Mouse (Mus musculus) cerebellum, adult 9-11 months (tissue): ENCODE results near the gene Ntpcr.

Source experiments
- DNase-seq: peaks from one replicate; pipeline ENCODE4 v3.0.0; 2022

Ntpcr gene

DNA sequence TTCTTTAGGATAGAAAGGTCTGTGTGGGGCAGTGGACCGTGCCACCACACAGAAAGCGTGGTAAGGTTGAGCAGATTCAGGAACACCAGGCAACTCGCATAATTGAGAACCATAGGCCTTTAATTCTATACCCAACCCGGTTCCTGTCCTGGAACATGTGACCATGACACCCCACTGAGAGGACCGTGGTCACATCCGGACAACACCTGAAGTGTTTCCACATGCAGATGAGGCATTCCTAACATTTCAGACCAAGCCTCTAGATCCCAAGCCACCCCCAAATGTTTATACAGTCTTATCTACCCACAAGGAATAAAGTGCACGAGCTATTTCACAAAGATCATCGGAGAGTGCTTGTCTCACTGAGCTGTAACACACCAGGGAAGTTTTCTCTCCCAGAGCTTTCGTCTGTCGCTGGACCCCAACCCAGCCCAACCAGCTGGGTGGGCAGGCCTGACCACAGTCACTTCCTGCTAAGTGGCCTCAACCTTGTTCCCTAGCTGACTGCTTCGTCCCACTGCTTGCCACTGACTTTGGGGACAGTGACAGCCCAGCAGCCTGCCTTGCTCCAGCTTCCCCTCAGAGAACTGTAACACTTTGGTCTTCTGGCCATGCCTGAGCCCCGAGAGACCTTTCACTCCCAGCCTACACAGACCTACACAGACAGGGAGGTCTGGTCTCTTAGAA lies 47.9 kb downstream of the Ntpcr start:
- DNase-seq, result no peak

DNA sequence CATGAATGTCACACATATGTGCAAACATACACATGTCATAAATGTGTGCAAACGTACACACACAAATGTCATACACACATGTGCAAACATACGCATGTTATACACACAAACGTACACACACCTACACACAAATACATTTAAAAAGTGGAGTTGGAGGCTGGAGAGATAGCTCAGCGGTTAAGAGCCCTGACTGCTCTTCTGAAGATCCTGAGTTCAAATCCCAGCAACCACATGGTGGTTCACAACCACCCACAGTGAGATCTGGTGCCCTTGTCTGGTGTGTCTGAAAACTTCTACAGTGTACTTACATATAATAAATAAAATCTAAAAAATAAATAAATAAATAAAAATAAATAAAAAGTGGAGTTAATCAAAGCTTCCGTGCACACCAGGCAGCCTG lies 49.2 kb downstream of the Ntpcr start:
- no peak for DNase-seq

DNA sequence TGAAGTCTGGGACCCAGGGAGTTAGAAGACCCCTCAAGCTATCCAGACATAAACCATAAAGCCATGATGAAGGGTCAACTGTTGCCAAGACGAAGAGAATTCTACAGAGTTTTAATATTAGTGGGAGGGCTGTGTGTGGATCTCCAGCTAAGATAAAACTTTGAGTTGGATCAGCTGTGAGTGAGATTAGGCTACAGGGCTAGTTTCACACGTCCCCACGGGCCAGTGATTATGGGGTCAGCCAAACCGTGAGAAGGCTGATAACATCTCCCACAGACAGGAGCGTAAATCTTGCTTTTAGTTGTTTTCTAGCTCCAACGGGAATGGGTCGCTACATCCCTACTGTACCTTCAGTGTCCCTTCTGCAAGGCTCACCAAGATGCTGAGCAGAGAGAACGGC lies 49.9 kb downstream of the Ntpcr start:
- DNase-seq, result no peak

DNA sequence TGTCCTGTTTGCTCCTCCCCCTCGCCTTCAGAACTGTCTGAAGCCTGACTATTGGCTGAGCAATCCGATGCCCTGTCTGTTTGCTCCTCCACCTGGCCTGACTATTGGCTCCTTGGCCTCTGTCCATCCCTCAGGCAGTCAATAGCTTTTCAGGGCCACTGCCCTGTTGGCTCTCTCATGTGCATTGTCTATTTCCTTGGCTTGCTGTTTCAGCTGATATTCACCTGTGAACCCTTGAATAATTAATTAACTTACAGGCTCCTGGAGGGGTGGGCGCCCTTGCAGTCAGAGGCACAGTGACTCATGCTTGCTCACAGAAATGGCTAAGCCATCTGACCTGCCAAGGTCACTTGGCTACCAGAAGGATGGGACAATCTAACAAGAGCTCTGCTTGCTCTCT lies 52.4 kb downstream of the Ntpcr start:
- no peak for DNase-seq

DNA sequence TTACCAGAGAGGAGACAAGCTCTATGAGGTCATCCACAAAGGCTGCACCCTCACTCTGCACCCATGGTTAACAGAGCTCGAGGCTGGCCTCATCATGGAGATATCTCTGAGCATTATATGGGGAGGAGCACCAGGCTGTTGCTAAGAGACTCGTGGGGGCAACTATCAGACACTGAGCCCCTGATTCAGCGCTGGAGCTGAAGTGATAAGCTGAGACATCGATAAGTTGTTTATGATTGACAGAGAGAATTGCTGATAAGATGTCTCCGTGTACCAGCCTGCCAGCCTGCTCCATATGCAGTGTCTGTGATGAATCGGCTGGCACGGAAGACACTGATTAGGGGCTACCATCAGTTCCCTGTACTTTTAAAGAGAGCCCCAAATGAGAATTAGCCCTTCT lies 57.1 kb downstream of the Ntpcr start:
- DNase-seq, result no peak

DNA sequence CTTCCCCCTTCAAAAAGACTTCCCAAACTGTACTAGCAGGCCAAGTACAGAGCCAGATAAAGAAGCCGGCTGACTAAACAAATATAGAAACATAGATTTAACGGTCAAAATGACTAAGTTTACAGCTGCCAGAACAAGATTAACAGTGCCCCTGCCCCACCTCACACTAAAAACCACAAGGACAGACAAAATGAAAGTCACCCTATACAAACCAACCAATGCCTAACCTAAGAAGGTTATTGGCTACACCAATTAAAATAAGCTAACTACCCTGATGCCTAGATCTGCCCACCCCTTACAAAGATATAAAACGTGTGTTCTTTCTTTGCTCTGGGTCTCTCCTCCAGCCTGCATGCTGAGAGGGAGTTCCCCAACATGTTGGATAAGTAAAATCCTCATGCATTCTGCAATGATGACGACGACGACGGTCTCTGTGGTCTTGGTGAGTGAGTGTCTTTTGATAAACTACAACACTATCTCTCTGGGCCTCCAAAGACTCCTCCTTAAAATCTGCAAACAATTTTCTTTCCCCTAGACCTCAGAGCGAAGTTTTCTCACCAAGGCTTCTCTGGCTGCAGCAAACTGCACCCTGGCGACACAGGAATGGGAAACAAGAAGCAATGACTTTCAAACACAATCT lies 63.2 kb downstream of the Ntpcr start:
- DNase-seq, result no peak

DNA sequence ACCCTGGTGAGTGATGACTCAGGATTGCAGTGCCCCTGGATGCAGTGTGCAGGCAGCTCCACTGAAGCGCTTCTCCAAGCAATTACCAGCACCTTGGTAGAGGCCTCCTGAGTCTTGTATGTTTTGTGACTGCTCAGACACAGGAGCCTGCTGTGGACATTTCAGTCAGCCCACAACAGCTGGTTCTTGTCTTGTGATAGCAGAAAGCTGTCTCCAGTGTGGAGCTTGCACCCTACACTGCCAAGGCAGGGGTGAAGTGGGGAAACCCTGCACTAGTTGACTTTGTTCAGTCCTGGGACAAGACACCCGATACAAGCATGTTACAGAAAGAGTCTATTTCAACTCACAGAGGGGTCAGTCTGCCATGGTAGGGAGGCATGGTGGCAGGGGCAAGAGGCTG lies 65.6 kb downstream of the Ntpcr start:
- no peak for DNase-seq

DNA sequence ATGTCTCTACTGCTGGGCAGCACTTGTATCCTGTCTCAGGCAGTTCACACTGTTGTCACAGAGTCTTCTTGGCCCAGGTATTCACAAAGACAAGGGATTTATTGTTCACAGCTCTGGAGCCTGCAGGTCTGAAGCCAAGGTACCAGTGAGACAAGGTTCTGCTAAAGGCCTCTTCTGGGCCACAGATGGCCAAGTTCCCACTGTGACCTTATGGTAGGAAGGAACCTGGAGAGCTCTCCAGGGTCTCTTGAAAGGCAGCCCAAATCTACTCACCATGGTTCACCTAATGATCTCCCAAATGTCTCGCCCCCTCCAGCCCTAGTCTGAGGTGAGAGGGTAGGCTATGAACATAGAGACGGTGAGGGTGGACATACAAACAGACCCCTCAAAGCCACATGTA lies 67.2 kb downstream of the Ntpcr start:
- peak; percentile 76 for DNase-seq
